Mouse (Mus musculus): ENCODE measurements around the gene Rnasel. TPM values are rescaled to one million over a fixed set of nuclear protein-coding genes. Genes with fewer than 3 reads are reported as not detected.
A peak's percentile ranks its signal among the peaks of the same experiment; 100 is the strongest.

The Rnasel gene
- polyA plus RNA-seq, 1 experiment from 2014 or later: 7.5 TPM

DNA sequence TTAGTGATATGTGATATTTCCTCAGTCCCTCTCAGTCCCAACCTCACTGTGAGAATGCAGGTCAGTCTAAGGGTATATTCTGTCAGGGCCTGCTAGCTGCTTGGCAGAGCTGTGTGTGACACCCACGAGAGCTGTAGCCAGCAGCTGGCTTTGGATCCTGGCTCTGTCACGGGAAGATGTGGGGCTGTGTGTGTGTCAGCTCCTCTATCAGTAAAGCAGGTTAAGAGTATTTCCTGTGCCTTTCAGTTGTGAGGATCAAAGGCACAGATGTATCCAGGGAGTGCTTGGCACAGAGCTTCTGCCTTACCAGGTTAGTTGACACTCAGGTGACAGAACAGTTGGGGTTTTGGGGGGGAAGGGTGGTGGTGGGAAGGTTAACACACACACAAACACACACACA lies 19.4 kb upstream of the Rnasel start:
- WGBS: 57% methylated on average over 2 of the region's 2 CpGs
- Histone ChIP-seq H3K9ac (ENCODE audit: low read depth, low read length) (no peak overlapping the region), H3K4me2 (replicated peaks; ENCODE audit: low read depth, low read length) (no peak overlapping the region), H3K9me3 (ENCODE audit: control insufficient read depth, low read length) (no peaks in the 10 kb centered on the region), H3K4me1 (ENCODE audit: control insufficient read depth, insufficient read depth, low read length) (peaks cover 4% of the 10 kb centered on the region; the same call in 1 of the 2 replicates), H3K36me3 (ENCODE audit: control insufficient read depth, insufficient read depth, low read length) (no peaks in the 10 kb centered on the region), H3K4me3 (ENCODE audit: low read length) (no peak overlapping the region), H3K27ac (ENCODE audit: low read depth, low read length) (no peak overlapping the region), H3K27me3 (ENCODE audit: control insufficient read depth, insufficient read depth, low read length) (no peaks in the 10 kb centered on the region)
- no peak for ATAC-seq (ENCODE audit: low FRiP score, low TSS enrichment)

DNA sequence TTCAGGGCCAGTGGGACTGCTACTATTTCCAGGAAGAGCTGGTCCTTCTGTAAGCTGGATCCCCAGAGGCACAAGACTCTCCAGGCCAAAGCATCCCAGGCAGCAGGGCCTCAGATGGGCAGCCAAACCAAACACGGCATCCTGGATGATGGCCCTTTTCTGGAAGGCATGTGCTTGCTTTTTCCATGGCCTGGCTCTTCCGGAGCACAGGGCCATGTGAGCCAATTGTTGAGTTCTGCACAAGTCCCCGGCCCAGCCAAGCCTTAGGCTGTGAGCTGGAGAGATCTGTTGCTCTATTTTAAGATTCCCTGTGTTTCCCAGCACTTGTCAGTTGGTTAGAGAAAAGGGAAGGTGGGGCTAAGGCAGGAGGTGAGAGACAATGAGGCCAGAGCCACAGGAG lies 18.6 kb upstream of the Rnasel start:
- Histone ChIP-seq H3K27ac (ENCODE audit: low read depth, low read length) (no peak overlapping the region), H3K36me3 (ENCODE audit: control insufficient read depth, insufficient read depth, low read length) (no peaks in the 10 kb centered on the region), H3K4me2 (replicated peaks; ENCODE audit: low read depth, low read length) (no peak overlapping the region), H3K9me3 (ENCODE audit: control insufficient read depth, low read length) (no peaks in the 10 kb centered on the region), H3K4me1 (ENCODE audit: control insufficient read depth, insufficient read depth, low read length) (peaks cover 4% of the 10 kb centered on the region; the same call in 1 of the 2 replicates), H3K27me3 (ENCODE audit: control insufficient read depth, insufficient read depth, low read length) (no peaks in the 10 kb centered on the region), H3K4me3 (ENCODE audit: low read length) (no peak overlapping the region), H3K9ac (ENCODE audit: low read depth, low read length) (no peak overlapping the region)
- no peak for ATAC-seq (ENCODE audit: low FRiP score, low TSS enrichment)
- WGBS: 65% methylated on average over 3 of the region's 3 CpGs

DNA sequence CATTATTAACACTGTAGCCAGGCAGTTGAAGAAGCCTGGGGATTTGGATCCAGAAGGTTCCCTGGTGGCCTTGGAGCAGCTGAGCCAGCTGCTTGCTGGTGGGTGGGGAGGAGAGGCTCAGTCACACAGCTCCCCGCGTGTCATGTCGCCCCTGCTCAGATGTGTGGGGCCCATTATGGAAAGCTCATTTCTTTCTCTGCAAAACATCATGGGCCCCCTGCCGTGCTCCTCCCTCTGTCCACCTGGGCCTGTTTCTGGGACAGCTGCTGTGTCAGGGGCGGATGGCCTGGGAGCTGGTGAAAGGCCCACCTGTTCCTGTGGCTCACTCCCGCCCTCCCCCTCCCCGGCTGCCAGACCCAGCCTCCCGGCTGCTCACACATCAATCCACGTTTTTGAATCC lies 16.0 kb upstream of the Rnasel start:
- Histone ChIP-seq H3K36me3 (ENCODE audit: control insufficient read depth, insufficient read depth, low read length) (no peaks in the 10 kb centered on the region), H3K4me3 (ENCODE audit: low read length) (no peak overlapping the region), H3K27me3 (ENCODE audit: control insufficient read depth, insufficient read depth, low read length) (peaks cover 5% of the 10 kb centered on the region; the same call in 1 of the 2 replicates), H3K4me2 (replicated peaks; ENCODE audit: low read depth, low read length) (no peak overlapping the region), H3K9ac (ENCODE audit: low read depth, low read length) (no peak overlapping the region), H3K4me1 (ENCODE audit: control insufficient read depth, insufficient read depth, low read length) (peaks cover 4% of the 10 kb centered on the region; the same call in 1 of the 2 replicates), H3K27ac (ENCODE audit: low read depth, low read length) (no peak overlapping the region), H3K9me3 (ENCODE audit: control insufficient read depth, low read length) (no peaks in the 10 kb centered on the region)
- 57% methylated on average over 9 of the region's 9 CpGs for WGBS
- no peak for ATAC-seq (ENCODE audit: low FRiP score, low TSS enrichment)

DNA sequence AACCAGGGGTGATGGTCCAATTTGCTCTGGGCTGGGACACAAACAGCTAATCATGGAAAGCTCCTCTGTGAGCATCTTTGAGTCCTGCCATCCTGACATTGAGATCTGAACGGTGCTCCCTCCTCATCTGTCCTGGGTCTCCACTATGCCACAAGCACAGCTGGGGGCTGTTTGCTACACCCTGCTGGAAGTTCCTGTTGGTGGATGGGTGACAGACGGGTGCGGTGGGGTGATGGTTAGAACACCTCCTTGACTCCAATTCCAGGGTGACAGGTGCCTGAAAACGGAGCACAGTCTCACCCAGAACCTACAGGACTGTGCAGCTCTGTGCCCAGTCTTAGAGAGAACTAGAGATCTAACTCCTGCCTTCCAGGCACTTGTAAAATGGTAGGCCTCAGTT lies 14.4 kb upstream of the Rnasel start:
- Histone ChIP-seq H3K9ac (ENCODE audit: low read depth, low read length) (no peak overlapping the region), H3K9me3 (ENCODE audit: control insufficient read depth, low read length) (no peaks in the 10 kb centered on the region), H3K4me2 (replicated peaks; ENCODE audit: low read depth, low read length) (no peak overlapping the region), H3K27me3 (ENCODE audit: control insufficient read depth, insufficient read depth, low read length) (peaks cover 14% of the 10 kb centered on the region), H3K4me1 (ENCODE audit: control insufficient read depth, insufficient read depth, low read length) (peaks cover 4% of the 10 kb centered on the region; the same call in 1 of the 2 replicates), H3K27ac (ENCODE audit: low read depth, low read length) (no peak overlapping the region), H3K36me3 (ENCODE audit: control insufficient read depth, insufficient read depth, low read length) (no peaks in the 10 kb centered on the region), H3K4me3 (ENCODE audit: low read length) (no peak overlapping the region)
- no peak for ATAC-seq (ENCODE audit: low FRiP score, low TSS enrichment)
- 81% methylated on average over 4 of the region's 4 CpGs for WGBS

DNA sequence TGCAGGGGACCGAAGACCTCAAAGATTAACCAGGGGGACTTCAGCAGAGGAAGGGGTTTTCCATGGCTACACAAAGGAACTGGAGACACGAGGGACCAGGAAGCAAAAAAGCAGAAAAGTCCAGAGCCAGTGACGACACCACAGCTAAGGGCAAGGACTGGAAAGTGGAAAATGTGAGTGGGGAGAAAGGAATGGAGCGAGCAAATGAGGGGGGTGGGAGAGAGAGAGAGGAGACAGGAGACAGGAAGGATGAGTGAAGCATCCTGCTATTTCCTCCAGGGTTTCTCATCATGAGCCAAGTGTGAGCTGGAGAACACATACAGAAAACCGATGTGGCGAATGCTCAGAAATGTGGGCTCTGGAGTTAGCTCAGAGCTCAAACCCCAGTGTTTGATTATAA lies 13.1 kb upstream of the Rnasel start:
- Histone ChIP-seq H3K9ac (ENCODE audit: low read depth, low read length) (no peak overlapping the region), H3K4me1 (ENCODE audit: control insufficient read depth, insufficient read depth, low read length) (peaks cover 4% of the 10 kb centered on the region; the same call in 1 of the 2 replicates), H3K36me3 (ENCODE audit: control insufficient read depth, insufficient read depth, low read length) (no peaks in the 10 kb centered on the region), H3K4me2 (replicated peaks; ENCODE audit: low read depth, low read length) (no peak overlapping the region), H3K9me3 (ENCODE audit: control insufficient read depth, low read length) (no peaks in the 10 kb centered on the region), H3K27ac (ENCODE audit: low read depth, low read length) (no peak overlapping the region), H3K27me3 (ENCODE audit: control insufficient read depth, insufficient read depth, low read length) (peaks cover 18% of the 10 kb centered on the region), H3K4me3 (ENCODE audit: low read length) (no peak overlapping the region)
- ATAC-seq (ENCODE audit: low FRiP score, low TSS enrichment): no peak
- WGBS: 69% methylated on average over 6 of the region's 6 CpGs

DNA sequence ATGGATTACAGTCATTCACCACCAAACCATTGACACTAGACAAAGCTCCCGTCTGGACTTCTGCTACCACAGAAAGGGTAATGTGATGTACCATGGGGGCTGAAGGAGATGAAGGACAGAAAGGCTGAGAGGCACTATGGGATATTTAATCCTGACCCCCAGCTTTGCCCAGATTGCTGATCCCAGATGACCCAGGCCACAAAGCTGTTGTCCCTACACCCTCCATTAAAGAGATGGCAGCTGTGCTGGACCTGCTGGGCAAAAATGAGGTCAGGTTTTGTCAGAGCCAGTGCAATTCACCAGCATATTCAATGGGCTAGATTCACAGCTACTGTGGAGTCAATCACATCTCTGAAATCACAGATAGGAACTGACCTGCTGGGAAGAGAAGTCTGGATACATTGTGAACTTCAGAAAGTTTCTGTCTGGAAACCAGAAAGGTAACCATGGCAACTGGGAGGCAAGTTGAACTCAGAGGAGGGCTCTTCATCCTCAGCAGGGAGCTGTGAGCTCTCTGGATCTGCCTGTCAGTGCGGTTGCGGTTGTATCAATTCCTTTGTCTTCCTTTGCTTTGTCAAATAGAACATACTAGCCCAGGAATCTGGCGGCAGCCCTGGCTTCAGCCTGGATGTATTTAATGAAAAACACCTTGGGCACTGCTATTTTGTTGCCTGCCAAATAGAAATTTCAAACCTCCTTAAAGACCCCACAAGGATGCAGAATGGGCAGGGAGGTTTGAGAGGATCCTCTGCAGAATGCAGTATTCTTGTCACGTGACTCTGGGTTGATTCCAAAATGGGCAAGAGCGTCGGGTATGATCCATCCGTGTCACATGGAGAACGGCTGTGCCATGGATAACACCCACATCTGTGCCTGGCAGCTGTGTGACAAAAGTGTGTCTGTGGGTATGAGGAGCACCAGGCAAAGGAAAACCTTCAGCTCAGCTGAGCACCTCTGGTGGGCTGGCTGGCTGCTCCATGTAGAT lies 11.8 kb upstream of the Rnasel start:
- H3K4me2 ChIP-seq (replicated peaks; ENCODE audit: low read depth, low read length): no peak overlapping the region
- H3K9me3 ChIP-seq (ENCODE audit: control insufficient read depth, low read length): no peaks in the 10 kb centered on the region
- no peak overlapping the region for H3K27ac ChIP-seq (ENCODE audit: low read depth, low read length)
- no peak overlapping the region for H3K9ac ChIP-seq (ENCODE audit: low read depth, low read length)
- peaks cover 21% of the 10 kb centered on the region for H3K27me3 ChIP-seq (ENCODE audit: control insufficient read depth, insufficient read depth, low read length)
- H3K4me1 ChIP-seq (ENCODE audit: control insufficient read depth, insufficient read depth, low read length): peaks cover 4% of the 10 kb centered on the region; the same call in 1 of the 2 replicates
- no peak for ATAC-seq (ENCODE audit: low FRiP score, low TSS enrichment)
- H3K4me3 ChIP-seq (ENCODE audit: low read length): no peak overlapping the region
- H3K36me3 ChIP-seq (ENCODE audit: control insufficient read depth, insufficient read depth, low read length): no peaks in the 10 kb centered on the region
- WGBS: 67% methylated on average over 9 of the region's 9 CpGs

DNA sequence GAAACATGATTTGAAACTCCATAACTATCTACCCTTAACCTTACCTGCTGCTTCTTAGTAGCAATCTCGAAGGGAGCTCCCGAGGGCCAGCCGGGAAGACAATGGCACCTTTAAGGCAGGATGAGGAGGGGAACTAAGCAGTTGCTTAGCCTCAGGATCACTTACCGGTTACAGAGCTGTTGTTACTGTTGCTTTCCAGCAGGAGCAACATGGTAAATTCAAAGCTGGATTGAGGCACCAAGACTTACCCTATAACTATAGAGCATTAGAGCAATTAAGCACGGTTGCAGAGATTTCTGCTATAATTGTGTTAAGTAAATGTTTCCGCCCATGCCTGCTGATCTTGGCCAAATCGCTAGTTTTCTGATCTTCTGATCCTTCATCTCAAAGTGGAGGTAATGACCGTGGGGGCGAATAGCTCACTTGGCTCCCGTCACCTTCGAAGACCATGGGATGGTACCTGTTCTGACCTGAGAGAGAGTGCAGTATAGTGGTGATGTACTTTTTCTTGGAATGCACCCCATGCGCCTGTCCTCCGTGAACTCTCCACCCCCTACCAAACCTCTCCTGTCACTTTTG lies 9.7 kb upstream of the Rnasel start:
- no peak for ATAC-seq (ENCODE audit: low FRiP score, low TSS enrichment)
- Histone ChIP-seq H3K4me3 (ENCODE audit: low read length) (peak overlapping the region; percentile 30), H3K9me3 (ENCODE audit: control insufficient read depth, low read length) (no peaks in the 10 kb centered on the region), H3K36me3 (ENCODE audit: control insufficient read depth, insufficient read depth, low read length) (no peaks in the 10 kb centered on the region), H3K27me3 (ENCODE audit: control insufficient read depth, insufficient read depth, low read length) (peaks cover 21% of the 10 kb centered on the region), H3K27ac (ENCODE audit: low read depth, low read length) (no peak overlapping the region), H3K4me1 (ENCODE audit: control insufficient read depth, insufficient read depth, low read length) (peaks cover 4% of the 10 kb centered on the region; the same call in 1 of the 2 replicates), H3K4me2 (replicated peaks; ENCODE audit: low read depth, low read length) (peak overlapping the region; percentile 68), H3K9ac (ENCODE audit: low read depth, low read length) (no peak overlapping the region)
- 17% methylated on average over 13 of the region's 13 CpGs for WGBS

DNA sequence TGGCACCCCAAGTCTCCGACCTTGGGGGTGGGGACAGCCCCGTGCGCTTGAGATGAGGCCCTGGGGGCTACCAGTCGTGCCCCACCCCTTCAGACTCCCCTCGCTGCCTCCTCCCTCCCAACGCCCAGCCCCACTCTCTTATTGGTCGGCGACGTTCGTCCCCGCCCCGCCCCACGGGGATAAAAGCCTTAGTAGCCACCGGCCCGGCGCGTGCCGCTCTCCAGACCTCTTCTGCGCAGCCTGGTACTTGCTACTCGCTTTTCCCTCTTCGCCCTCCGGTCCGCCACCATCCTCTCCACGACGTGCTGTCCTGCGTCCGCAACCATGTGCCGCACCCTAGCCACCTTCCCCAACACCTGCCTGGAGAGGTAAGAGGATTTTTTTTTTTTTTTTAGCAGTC lies 9.1 kb upstream of the Rnasel start, which contains the start of gene Rgs16:
Gene Rgs16, plus strand, starts transcription at position 205 of the 400 bp plus-strand sequence.
- Histone ChIP-seq H3K9me3 (ENCODE audit: control insufficient read depth, low read length) (no peaks in the 10 kb centered on the region), H3K9ac (ENCODE audit: low read depth, low read length) (peak within 1 kb of the TSS; percentile 25; the same call in 1 of the 2 replicates), H3K4me2 (replicated peaks; ENCODE audit: low read depth, low read length) (peak within 1 kb of the TSS; percentile 68), H3K4me1 (ENCODE audit: control insufficient read depth, insufficient read depth, low read length) (peaks cover 4% of the 10 kb centered on the region; the same call in 1 of the 2 replicates), H3K27ac (ENCODE audit: low read depth, low read length) (no peak within 1 kb of the TSS), H3K36me3 (ENCODE audit: control insufficient read depth, insufficient read depth, low read length) (no peaks in the 10 kb centered on the region), H3K4me3 (ENCODE audit: low read length) (peak within 1 kb of the TSS; percentile 30), H3K27me3 (ENCODE audit: control insufficient read depth, insufficient read depth, low read length) (peaks cover 21% of the 10 kb centered on the region)
- WGBS: under 1% methylated on average over 28 of the region's 28 CpGs
- peak; percentile 86 for ATAC-seq (ENCODE audit: low FRiP score, low TSS enrichment)

All from kidney, embryonic 14.5 days (tissue).